Mouse (Mus musculus): ENCODE measurements around the gene Acads.
"Not testable (repeated sequence)": the region's sequence is repeated elsewhere in the genome, so short reads cannot be mapped to it uniquely, and the experiment has no call there.

Acads gene

DNA sequence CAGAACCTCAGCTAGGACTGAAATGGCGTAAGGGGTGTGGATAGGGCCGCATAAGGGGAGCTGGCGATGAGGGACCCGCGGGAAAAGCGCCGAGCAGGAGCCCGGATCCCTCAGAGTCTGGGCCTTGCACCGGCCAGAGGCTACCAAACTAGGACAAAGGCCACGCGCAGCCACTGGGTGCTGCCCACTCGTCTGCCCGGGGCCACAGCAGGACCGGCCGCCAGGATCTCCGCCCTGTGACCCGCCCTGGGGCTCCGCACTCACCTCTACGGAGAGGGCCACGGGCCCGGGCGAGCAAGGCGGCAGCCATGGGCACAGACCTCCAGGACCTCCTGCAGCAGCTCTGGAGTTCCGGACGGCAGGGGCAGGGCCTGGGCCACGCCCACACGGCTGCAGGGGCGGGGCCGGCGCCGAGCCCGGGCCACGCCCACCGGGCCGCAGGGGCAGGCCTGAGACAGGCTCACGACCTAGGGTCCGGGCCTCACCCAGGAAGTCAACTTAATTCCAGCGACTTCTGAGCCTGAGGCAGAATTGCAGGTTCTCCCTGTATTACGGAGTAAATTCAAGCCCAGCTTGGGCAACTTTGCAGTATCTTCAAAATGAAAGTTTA lies at the start of gene Acads:
Acads (minus strand) TSS at position 386 of the 610 bp plus-strand sequence.
- DNase-seq (ENCODE audit: extremely low spot score, low spot score): peak; percentile 88

DNA sequence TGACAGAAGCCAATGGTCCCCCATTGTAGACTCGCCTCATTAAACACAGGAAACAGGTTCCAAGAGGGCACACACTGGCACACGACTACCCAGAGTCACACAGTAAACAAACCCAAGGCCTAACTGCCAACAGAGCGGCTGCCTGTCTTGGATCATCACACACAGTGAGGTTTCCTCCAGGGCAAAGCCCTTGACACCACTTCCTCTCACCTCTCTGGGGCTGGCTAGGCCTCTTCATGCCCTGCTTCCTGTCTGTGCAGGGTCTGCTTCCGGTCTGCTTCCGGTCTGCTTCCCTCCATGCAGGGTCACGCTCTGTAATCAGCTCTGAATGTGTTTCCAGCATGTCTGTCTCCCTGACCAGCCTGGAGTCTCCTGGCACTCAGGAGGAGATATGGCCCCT lies 48.2 kb upstream of the Acads start:
- no peak for DNase-seq (ENCODE audit: extremely low spot score, low spot score)

DNA sequence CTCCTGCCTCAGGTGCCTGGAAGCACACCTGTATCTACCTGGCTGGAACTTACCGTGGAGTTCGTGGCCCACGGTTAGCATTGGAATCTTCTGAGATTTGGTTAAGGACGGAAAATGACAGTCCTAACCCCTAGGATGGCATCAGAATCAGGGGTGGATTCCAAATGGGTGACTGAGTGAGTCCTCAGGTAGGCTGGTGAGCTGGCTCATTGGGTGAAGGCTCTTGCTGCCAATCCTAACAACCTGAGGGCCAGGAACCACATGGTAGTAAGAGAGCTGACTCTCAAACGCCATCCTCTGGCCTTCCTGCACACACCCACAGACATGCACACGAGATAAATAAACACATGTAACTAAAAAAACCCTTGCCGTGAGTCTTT lies 47.7 kb upstream of the Acads start:
- DNase-seq (ENCODE audit: extremely low spot score, low spot score): no peak

DNA sequence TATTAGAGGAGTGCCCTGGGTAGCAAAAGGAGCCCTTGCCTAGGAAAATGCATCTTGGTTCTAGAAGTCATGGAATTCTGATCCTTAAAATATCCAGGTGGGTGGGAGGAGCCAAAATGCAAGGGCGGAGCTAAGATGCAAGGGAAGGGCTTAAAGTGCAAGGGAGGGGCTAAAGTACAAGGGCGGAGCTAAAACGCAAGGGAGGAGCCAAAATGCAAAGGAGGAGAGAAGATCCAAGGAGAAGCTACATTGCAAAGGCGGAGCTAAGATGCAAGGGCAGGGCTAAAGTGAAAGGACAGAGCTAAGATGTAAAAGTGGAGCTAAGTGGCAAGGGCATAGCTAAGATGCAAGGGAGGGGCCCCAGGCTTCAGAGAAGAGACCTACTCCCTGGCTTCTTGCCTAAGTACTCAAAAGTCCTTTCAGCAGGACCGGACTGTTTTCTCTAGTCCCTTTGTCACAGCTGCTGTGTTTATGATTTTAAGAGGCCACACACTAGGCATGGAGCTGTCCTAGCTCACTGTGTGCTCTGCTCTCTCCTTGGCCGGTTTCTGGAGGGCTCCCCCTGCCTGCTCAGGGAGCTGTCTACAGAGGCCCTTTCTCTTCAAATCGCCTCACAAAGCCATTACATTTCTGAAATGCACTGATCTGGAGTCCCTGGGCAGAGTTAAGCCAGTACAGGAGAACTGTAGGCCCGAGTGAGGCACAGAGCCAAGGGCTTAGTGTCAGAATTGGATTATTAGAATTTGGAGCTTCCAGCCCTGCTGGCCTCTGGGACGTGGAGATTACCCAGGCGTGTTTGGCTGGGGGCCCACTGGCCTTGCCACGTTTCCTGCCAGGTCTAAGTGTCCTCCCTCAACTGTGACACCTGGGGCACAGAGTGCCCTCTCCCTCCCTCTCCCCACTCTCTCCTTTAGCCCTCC lies 47.0 kb upstream of the Acads start:
- no peak for DNase-seq (ENCODE audit: extremely low spot score, low spot score)

DNA sequence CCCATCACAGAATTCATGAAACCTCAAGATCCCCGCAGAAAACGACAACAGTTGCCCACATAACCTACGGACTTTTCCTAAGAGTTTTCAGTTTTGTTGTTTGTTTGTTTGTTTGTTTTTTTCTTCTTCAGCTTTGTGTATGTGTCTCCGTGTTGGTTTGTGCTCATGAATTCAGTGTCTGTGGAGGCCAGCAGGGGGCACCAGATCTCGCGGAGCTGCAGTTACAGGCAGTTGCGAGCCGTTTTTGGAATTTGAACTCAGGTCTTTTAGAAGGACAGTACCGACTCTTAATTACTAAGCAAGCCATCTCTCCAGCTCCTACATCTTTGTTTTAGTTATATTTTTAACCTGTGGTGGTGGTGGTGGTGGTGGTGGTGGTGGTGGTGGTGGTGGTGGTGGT lies 46.2 kb upstream of the Acads start:
- DNase-seq (ENCODE audit: extremely low spot score, low spot score): no peak

DNA sequence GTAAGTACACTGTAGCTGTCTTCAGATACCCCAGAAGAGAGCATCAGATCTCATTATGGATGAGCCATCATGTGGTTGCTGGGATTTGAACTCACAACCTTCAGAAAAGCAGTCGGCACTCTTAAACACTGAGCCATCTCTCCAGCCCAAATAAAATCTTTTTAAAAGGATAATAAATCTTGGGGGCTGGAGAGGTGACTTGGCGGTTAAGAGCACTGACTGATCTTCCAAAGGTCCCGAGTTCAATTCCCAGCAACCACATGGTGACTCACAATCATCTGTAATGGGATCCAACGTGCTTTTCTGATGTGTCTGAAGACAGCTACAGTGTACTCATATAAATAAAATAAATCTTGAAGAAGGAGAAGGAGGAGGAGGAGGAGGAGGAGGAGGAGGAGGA lies 45.3 kb upstream of the Acads start:
- DNase-seq (ENCODE audit: extremely low spot score, low spot score): not testable (repeated sequence)

DNA sequence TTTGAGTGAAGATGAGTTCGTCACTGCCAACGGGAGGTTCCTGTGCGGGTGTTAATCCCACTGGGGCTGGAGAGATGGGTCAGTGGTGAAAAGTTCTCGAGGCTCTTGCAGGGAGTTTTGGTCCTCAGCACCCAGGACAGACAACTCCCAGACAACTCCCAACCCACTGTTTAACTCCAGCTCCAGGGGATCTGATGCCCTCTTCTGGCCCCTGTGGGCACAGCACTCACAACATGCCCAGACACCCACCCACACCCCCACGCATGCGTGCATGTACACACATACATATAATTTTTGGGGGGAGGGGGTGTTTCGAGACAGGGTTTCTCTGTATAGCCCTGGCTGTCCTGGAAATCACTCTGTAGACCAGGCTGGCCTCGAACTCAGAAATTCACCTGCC lies 44.4 kb upstream of the Acads start:
- DNase-seq (ENCODE audit: extremely low spot score, low spot score): no peak

DNA sequence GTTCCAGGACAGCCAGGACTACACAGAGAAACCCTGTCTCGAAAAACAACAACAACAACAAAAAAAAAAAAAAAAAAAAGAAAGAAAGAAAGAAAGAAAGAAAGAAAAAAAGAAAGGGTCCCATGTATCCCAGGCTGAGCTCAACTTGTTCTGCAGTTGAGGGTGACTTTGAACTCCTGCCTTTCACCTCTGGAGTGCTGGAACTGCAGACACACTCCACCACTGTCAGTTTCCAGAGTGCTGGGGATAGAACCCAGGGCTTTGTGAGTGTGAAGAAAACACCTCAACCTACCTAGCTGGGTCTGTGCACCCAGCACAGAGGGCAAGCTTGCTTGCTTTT lies 42.8 kb upstream of the Acads start:
- DNase-seq (ENCODE audit: extremely low spot score, low spot score): not testable (repeated sequence)

DNA sequence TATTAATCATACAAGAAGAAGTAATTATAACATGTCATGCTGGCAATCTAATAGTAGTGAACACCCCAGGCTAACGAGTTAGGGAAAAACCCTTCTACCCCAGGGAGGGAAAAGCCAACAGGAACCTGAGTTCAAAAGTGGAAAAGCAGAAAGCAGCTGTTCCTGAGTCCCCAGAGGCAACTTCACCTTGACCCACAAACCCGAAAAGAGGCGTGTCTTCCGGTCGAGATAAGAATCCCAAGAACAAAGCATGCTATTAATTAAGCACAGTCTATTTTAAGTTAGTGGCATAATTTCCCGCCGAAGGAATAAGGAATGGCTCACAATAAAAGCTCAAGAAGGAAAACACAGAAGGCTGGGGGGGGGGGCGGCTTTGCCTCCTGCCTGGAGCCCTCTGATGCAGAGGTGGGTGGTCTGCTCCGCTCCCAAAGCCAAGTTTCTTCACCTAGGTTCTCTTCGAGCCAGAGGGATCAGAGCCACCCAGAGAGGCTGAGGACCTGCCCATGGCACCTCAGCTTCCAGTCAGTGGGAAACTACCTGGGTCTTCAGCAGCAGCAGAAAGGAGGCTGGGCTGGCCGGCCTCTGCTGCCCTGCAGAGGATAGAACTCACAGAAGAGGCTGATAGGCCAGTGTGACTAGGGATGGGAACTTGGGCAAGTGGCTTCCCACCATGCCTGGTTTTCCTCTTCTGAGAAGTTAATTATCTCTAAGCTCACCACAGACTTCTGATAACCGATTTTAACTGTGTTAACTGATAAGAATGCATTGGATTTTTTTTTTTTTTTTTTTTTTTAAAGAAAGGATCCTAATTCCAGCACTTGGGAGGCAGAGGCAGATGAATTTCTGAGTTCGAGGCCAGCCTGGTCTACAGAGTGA lies 42.2 kb upstream of the Acads start:
- DNase-seq (ENCODE audit: extremely low spot score, low spot score): no peak

DNA sequence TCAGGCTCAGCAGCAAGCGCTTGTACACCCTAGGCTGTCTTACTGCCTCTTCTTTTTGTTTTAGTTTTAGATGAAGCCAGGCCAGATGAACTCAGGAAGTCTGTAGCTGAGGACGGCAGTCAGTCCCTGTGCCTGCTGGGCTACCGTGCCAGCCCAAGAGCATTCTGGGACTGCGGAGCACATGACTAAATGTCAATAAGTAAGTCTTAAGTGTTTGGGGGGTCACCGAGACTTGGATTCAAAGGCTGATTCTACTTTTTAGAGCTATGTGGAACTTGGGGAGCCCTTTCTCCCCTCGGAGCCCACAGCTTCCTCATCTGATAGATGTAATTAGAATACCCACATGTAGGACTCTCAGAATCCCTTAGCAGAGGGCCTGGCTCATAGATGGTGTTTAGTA lies 41.5 kb upstream of the Acads start:
- no peak for DNase-seq (ENCODE audit: extremely low spot score, low spot score)

DNA sequence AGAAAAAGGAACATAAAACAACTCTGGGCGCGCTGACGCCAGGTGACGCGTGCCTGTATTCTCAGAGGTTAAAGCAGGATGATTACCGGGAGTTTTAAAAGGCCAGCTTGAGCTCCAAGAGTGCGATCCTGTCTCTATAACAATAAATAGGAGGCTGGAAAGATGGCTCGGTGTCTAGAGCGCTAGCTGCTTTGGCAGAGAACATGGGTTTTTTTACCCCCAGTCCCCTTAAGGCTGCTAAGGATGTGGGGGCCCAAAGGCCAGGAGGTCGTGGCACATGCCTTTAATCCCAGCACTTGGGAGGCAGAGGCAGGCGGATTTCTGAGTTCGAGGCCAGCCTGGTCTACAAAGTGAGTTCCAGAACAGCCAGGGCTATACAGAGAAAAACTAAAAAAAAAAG lies 40.0 kb upstream of the Acads start:
- no peak for DNase-seq (ENCODE audit: extremely low spot score, low spot score)

DNA sequence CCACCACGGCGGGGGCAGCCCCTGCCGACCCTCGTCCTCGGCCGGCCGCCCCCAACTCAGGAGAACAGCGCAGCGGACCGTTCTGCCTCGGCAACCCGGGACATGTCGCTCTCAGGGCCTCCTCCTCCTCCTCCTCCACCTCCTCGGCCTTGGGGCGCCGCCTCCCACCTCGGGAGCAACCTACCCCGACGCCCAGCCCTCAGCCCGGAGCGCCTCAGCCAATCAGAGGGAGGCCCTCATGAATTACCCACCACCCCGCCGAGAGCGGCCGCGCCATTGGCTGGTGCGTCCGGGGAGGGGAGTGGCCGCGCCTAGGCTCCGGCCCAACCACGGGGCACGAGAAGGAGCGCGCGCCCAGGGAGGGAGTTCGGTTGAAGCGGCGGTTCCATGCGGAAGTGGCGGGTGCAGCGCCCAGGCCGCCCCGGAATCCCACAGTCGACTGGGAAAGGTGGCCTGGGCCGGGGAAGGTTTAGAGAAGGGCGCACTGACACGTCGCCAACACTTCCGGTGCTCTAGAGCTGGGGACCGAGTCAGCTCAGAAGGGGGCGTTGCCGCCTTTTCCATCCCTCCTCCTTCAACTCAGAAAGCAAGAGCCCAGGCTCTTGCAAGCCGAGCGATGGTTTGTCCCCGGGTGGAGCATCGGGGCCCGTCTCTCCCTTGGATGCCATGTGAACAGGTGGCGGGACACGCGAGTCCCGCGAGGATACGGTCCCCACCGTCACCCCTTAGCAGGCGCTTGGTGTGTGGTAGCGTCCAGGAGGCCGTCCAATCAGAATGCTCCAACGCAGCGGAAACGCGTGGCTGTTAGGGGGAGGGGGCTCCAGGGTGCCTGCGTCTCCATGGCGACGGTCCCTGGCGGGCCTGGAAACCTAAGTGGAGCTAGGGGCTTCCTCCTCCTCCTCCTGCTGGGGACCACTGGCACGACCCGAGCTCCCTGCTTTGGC lies 39.2 kb upstream of the Acads start, which contains the start of gene Mlec:
Mlec (minus strand) TSS at position 140 of the 944 bp plus-strand sequence.
- DNase-seq (ENCODE audit: extremely low spot score, low spot score): peak; percentile 99

DNA sequence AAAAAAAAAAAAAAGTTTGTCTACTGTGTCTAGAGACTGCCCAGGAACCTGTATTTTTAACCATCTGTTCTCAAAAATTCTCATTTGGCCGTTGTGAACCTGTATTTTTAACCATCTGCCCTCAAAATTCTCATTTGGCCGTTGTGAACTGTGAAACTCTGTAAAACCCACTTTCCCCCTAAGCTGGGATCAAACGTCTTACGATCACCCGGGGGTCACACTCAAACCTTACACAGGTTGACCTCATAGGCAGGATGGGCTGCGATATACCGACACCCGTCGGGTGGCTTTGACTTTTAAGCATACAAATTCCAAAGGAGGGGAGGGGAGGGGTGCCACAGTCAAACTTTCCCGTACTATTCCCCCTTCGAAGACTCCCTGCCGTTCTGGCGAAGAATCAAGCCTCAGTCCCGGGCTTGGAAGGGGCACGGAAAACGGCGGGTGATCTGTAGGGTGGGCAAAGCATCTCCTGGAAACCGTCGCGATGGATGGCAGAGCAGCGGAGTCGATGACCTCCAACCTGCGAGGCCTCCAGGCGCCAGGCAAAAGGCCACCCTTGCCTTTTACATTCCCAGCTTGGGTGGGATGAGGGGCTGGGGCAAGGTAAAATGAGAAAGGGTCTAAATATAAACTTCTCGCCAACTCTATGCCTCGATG lies 37.9 kb upstream of the Acads start:
- DNase-seq (ENCODE audit: extremely low spot score, low spot score): peak; percentile 51

DNA sequence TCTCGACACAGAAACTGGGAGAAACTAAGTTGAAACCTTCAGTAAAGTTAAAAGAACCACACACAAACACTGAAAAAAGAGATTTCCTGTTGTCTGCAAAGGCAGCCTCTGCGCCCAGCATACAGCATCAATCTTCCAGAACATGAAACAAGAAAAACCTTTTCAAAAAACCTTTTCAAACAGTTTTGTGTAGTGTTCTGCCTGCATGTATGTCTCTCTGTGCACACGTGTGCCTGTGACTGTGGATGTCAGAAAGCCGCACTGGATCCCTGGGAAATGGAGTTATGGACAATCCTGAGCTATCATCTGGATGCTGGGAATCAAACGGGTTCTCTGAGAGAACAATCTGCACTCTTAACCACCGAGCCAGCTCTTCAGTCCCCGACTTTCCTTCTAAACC lies 37.3 kb upstream of the Acads start:
- no peak for DNase-seq (ENCODE audit: extremely low spot score, low spot score)

DNA sequence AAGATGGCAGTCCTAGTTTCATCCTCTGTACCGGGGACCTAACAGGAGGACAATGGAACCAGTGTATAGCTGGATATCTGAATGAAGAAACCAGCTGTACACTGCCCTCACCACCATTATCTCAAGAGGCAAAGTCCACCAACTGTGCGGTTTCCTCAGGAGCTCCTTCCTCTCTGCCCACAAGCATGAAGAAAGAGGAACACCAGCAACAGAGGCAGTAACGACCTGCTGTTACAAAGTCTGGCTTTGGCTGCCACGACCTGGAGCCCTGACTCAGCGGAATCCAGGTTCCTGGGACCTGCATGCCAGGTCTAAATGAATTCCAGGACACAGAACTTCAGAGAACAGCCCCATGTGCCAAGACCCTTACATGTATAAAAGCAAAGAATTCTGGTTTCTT lies 36.7 kb upstream of the Acads start:
- DNase-seq (ENCODE audit: extremely low spot score, low spot score): no peak

DNA sequence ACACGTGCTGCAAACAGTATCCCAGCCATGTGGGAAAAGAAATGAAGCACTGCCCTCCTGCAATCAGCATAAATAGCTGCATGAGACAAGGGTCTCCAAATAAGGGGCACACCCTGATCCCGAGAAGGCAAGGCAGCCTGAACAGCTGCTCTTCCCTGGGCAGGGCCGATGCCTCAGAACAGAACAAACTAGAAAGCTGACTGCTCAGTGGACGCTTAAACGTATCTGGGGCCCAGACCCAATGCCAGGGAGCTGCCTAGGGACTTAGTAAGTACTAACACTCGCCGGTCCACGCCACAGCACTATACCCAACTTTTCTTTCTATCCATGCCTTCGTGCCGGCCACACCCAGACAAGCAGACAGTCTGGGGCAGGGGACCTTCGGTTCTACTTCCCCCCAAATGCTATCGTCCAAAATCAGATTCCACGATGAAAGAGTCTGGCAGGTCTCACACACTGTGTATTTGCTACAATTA lies 36.0 kb upstream of the Acads start:
- DNase-seq (ENCODE audit: extremely low spot score, low spot score): no peak

DNA sequence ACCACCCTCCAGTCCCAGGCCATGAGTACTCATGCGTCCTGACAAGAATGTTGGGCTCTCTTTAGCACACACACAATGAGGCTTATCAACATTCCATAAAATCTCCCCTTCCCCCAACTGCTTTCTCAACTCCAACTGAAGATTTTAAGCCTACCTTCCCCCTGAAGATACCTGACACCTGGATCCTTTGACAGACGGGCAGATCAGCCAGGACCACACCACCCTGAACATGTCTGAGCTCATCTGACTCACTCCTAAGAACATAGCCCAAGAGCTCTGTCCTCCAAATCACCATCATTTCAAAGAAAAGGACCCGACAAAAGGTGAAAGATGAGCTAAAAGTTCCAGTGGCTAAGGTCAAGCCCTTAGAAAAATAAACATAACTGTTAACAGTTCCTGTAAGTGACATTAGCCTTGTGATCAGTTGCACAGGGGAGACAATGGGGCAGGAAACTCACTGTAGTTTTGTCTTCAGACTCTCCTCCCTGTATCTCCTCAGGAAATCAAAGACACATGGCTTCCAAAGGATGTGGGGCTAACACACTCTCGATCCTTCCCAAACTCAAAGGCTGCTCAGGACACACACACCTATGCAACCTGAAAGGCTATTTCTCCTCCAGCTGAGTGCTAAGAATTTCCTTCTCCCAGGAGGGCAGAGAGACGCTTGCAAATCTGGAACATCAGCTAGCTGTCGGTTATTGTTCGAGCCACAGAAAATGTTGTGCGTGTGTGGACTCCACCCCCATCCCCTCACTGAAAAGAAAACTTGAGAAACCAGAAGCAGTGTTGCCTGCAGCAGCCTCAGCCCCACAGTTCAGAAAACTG lies 33.2 kb upstream of the Acads start:
- DNase-seq (ENCODE audit: extremely low spot score, low spot score): no peak

DNA sequence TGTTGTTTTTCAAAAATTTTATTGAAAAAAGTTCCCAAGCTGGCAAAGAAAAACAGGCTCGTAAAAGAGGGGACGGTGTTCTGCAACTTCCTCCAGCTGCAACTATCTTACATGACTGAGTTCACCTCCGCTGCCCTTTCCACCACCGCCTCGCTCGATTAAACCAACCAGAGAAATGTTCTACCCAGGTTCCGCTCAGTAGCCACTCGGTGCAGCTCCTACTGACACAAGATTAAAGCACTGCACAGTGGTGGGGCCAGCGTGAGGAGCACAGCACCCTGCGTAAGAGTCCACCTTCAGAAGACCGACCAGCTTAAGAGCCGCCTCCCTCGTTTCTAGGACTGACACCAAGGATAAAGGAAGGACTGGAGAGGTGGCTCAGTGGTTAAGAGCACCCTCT lies 32.3 kb upstream of the Acads start:
- DNase-seq (ENCODE audit: extremely low spot score, low spot score): no peak

DNA sequence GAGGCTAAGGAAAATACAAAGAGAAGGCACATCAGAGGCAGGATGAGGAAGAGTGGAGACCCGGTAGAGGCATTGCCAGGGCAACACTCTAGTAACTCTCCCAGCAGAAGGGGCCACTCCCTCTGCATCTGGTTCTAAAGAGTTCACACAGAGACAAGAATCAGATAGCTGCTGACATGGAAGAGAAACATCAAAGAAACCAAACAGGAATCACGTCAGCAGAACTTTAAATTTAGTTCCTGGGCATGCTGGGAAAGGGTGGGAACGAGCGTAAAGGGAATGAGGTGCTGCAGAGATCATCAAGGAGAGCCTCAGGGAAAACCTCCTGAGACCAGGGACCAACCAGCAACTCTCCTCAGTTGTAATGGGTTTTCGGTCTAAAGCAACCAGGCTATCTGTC lies 31.8 kb upstream of the Acads start:
- no peak for DNase-seq (ENCODE audit: extremely low spot score, low spot score)

Measured in neural tube, embryonic 10.5 days (tissue).